Mouse (Mus musculus) retina, embryonic 14.5 days (tissue): ENCODE data around the gene Ripply1.

ENCODE experiments used
- DNase-seq: peaks from one replicate; pipeline ENCODE4 v3.0.0-alpha.2; 2015; ENCODE audit warnings: low spot score

The Ripply1 gene

GRCm38 (mm10) chrX:139782278-139783044 lies at the start of gene Ripply1:
Gene Ripply1, minus strand, starts transcription at chrX:139782353.
- DNase-seq: peak; percentile 20

- no peak for DNase-seq
These were observed 46.4 kb upstream of the Ripply1 start for GRCm38 (mm10) chrX:139828363-139829092.

DNA sequence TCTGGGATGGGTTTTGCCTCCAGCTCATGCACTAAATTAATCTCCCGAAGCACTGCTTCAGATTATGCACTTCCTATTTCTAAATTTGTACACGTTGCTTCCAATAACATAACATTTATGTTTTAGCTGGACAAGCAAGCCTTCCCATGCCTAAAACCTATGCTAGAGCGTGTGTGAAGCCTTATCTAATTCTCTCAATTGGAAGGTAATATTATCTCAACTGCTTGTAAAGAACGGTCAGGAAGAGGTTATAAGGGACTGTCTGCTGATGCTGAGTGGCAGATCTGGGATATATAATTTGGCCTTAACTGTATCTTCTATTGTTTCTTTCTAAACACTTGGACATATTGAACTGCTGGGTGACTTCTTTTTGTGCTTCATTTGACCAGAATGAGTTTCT lies 44.8 kb upstream of the Ripply1 start:
- no peak for DNase-seq

- DNase-seq: no peak
These were observed 43.2 kb upstream of the Ripply1 start for GRCm38 (mm10) chrX:139825402-139825801.

DNA sequence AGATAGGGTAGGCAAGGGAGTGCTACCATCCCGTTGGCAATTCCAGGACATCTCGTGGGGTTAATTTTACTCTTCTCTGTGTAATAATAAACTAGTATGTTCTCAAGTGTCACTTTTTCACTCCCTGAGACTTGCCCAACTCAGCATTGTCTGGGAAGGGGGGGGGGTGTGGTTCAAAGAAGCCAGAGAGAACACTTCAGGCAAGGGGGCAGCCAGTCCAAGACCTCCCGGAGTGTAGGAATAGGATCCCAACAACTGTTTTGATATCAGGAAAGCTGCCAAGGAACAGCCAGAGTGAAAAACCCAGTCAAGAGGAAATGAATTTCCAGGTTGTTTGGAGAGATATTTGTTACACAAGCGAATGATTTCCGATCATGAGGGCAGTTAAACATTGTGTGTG lies 33.0 kb upstream of the Ripply1 start:
- DNase-seq: no peak

- DNase-seq: no peak
These were observed 32.0 kb upstream of the Ripply1 start for GRCm38 (mm10) chrX:139814018-139814635.

- no peak for DNase-seq
These were observed 31.3 kb upstream of the Ripply1 start for GRCm38 (mm10) chrX:139813299-139814002.

GRCm38 (mm10) chrX:139812636-139813298 lies 30.6 kb upstream of the Ripply1 start:
- no peak for DNase-seq

DNA sequence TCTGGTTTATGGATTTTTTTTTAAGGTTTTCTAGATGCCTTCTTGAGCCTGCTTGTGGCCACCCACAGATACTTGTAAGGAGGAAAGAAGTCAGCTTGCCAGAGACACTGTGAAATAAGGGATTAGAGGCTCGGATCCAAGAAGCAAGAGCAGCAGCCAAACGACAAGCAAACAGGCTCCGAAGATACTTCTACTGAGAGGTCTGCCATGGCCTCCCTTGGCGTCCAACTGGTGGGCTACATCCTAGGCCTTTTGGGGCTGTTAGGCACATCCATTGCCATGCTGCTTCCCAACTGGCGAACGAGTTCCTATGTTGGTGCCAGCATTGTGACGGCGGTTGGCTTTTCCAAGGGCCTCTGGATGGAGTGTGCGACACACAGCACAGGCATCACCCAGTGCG lies 26.3 kb upstream of the Ripply1 start:
- no peak for DNase-seq

DNA sequence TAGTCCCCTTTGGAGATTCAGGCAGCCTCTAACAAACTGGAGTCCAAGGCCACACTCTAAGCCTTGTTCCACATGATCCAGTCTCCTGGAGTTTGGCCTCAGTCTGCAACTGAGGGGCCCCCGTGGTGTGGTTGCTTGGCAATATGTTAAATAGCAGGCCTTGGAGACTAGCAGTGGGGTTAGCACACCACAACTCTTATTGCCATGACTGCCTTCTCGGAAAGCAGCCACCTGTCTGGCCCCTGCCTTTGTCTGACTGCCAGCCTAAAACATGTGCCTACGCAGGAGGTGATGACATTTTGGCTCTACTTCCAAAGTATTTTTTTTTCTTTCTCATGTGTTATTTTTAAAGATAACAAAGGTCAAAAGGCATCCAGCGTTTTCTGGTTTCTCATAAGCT lies 25.9 kb upstream of the Ripply1 start:
- DNase-seq: no peak

GRCm38 (mm10) chrX:139807391-139807790 lies 25.2 kb upstream of the Ripply1 start:
- DNase-seq: no peak

DNA sequence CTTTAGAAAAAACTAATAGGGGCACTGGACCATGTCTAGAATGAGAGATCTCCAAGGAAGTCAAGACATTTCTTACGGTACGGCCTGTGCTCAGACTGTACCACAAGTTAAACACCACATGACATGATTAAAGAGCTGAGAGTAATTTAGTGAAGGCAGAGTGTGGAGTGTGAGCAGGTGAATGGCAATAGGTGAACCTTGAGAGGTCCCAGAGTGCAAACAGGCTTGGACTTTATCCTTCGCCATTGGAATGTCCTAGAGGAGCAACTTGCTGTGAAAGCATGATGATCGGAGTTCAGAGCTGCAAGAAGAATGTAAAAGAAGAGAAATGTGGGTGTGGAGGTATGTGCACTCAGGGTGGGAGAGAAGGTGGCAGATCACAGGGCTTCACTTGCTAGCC lies 23.8 kb upstream of the Ripply1 start:
- no peak for DNase-seq

- no peak for DNase-seq
These were observed 20.9 kb upstream of the Ripply1 start for GRCm38 (mm10) chrX:139803028-139803427.

DNA sequence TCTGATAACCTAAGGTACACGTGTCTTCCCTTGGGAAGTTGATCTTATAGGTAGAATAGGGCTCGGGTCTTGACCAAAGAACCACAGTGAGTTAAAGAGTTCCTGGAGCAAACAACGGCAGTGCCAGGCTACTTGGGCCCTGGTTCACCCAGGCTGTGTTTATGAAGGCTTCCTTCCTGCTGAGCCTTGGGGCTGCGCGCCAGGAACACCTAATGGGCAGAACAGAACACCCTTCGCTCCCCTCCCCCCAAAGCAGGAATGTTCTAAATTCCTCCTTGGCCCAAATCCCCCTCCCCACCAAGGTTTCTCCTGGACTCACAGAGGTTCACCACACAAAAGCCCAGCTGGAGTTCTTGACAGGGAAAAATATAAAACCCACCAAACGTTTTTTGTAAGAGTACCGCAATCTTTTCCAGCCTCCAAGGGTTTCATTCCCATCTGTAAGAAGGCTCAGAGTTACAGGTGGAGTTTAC lies 18.3 kb upstream of the Ripply1 start, which contains the start of gene Cldn2:
Gene Cldn2, plus strand, starts transcription at position 423 of the 473 bp plus-strand sequence.
- no peak for DNase-seq

GRCm38 (mm10) chrX:139799953-139800352 lies 17.8 kb upstream of the Ripply1 start:
- no peak for DNase-seq

DNA sequence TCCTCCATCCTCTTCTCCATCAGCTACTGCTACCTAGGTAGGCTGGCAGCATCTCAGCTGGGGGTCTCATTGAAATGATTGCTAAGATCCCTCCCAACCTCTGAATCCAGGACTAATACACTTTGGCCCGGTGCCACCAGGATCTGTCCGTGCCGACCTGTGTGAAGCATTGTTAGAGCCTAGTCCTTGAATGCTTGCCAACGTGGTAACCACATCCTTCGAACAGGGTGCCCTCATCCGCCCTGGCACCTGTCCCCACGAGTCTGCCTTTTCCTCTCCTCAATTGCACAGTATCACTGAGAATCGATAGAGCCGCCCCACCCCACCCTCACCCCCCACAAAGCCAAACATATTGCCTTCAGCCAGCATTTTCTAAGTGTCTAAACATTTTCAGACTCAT lies 15.7 kb upstream of the Ripply1 start:
- no peak for DNase-seq

GRCm38 (mm10) chrX:139796037-139796436 lies 13.9 kb upstream of the Ripply1 start:
- DNase-seq: no peak

GRCm38 (mm10) chrX:139794072-139794845 lies 12.1 kb upstream of the Ripply1 start:
- DNase-seq: no peak

DNA sequence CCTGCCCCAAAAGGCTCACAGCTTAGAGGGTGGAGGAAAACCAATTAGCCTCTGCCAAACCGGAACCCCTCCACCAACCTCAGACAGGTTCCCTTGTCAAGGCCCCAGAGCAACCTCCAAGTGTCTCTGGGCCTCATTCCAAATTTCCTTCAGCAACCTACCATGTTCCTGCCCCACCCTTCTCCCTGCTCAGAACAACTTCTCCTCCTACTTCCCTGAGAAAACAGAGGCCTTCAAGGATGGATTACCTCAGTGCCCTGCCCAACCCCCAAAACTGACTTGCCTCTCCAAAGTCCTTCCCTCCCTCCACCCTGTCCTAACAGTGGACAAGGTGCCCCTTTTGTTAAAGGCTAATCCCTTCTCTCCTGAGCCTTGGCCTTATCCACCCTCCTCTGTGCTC lies 3.6 kb upstream of the Ripply1 start:
- DNase-seq: no peak

GRCm38 (mm10) chrX:139783045-139783422 lies 881 bp upstream of the Ripply1 start:
- no peak for DNase-seq

- DNase-seq: no peak
These were observed 590 bp downstream of the Ripply1 start for GRCm38 (mm10) chrX:139781563-139781962.
